Mouse (Mus musculus) fat pad, adult 2 months (tissue): ENCODE measurements around the gene Pfkp.

Experiments
- DNase-seq: peaks from one replicate; pipeline ENCODE4 v3.0.0-alpha.2; 2011; ENCODE audit warnings: low read depth, low spot score; ENCODE audit errors: extremely low read depth

Pfkp gene

GRCm38 (mm10) chr13:6637534-6638124 is 10.9 kb downstream of the Pfkp start:
- no peak for DNase-seq

GRCm38 (mm10) chr13:6636976-6637375 is 11.6 kb downstream of the Pfkp start:
- DNase-seq = no peak

- DNase-seq = no peak
These were observed 12.1 kb downstream of the Pfkp start for GRCm38 (mm10) chr13:6636520-6636919.

GRCm38 (mm10) chr13:6635138-6636076 is 13.2 kb downstream of the Pfkp start:
- no peak for DNase-seq

- no peak for DNase-seq
These were observed 14.5 kb downstream of the Pfkp start for GRCm38 (mm10) chr13:6634063-6634462.

GRCm38 (mm10) chr13:6633524-6633923 is 15.1 kb downstream of the Pfkp start:
- DNase-seq = no peak

GRCm38 (mm10) chr13:6632935-6633334 is 15.6 kb downstream of the Pfkp start:
- DNase-seq = no peak

- no peak for DNase-seq
These were observed 16.1 kb downstream of the Pfkp start for GRCm38 (mm10) chr13:6632513-6632912.

- DNase-seq = no peak
These were observed 16.6 kb downstream of the Pfkp start for GRCm38 (mm10) chr13:6631772-6632510.

GRCm38 (mm10) chr13:6630660-6631059 is 17.9 kb downstream of the Pfkp start:
- DNase-seq = no peak

- DNase-seq = no peak
These were observed 18.6 kb downstream of the Pfkp start for GRCm38 (mm10) chr13:6629927-6630326.

GRCm38 (mm10) chr13:6628998-6629764 is 19.4 kb downstream of the Pfkp start:
- DNase-seq = no peak

GRCm38 (mm10) chr13:6628261-6628660 is 20.3 kb downstream of the Pfkp start:
- no peak for DNase-seq

- no peak for DNase-seq
These were observed 21.2 kb downstream of the Pfkp start for GRCm38 (mm10) chr13:6627352-6627751.

- no peak for DNase-seq
These were observed 22.0 kb downstream of the Pfkp start for GRCm38 (mm10) chr13:6626508-6627114.

- no peak for DNase-seq
These were observed 22.6 kb downstream of the Pfkp start for GRCm38 (mm10) chr13:6625942-6626341.

GRCm38 (mm10) chr13:6624604-6625003 is 24.0 kb downstream of the Pfkp start:
- no peak for DNase-seq

- DNase-seq = no peak
These were observed 24.5 kb downstream of the Pfkp start for GRCm38 (mm10) chr13:6624121-6624520.

- DNase-seq = no peak
These were observed 26.7 kb downstream of the Pfkp start for GRCm38 (mm10) chr13:6621831-6622230.

GRCm38 (mm10) chr13:6620250-6620649 is 28.3 kb downstream of the Pfkp start:
- no peak for DNase-seq
